Mouse (Mus musculus) hematopoietic stem cell, adult 5-6 weeks (primary cell): ENCODE measurements at regions not wholly inside any gene's neighbourhood (a gene's known extent, or its start where the extent isn't known, plus 50 kb on each side); places are given as distances from the start of the nearest gene placed in this dataset.
A peak's percentile ranks its signal among the peaks of the same experiment; 100 is the strongest.

Source experiments
- ATAC-seq, 2 experiments: fragments of 125-278 bp in 1 of 2; replicated peaks in 1 of 2; 2 replicates each; pipeline ENCODE4 v1.8.0; 2016 to 2017; ENCODE audit warnings: inconsistent platforms in 2 of 2, mild to moderate bottlenecking in 2 of 2, moderate number of reproducible peaks in 2 of 2, low read depth in 1 of 2, moderate TSS enrichment in 1 of 2; ENCODE audit not compliant: low FRiP score in 2 of 2, poor library complexity in 2 of 2, severe bottlenecking in 2 of 2, insufficient read depth in 1 of 2, low TSS enrichment in 1 of 2

- no peak for ATAC-seq
Observed at GRCm38 (mm10) chr2:53763486-53763885, 321.9 kb downstream of the Rprm start.

- peak in 1 of 2 experiments; percentile 69; a peak in 1 of 4 replicates for ATAC-seq
Observed at GRCm38 (mm10) chr2:53782035-53782434, 303.3 kb downstream of the Rprm start.

GRCm38 (mm10) chr2:53788599-53788998 lies 296.8 kb downstream of the Rprm start:
- peak in 1 of 2 experiments; percentile 67; a peak in 1 of 4 replicates for ATAC-seq

GRCm38 (mm10) chr2:53796605-53797004 lies 288.7 kb downstream of the Rprm start:
- no peak for ATAC-seq

GRCm38 (mm10) chr2:53803666-53804065 lies 281.7 kb downstream of the Rprm start:
- no peak for ATAC-seq

- ATAC-seq, result peak; percentile 95 to 97
Observed at GRCm38 (mm10) chr2:53850815-53851528, 234.4 kb downstream of the Rprm start.
